Mouse (Mus musculus) MEL (cell line): Measurements from ENCODE around the gene Fign. TPM values are rescaled to one million over a fixed set of nuclear protein-coding genes. Genes with fewer than 3 reads are reported as not detected.

ENCODE experiments used
- DNase-seq: peaks from one replicate; pipeline ENCODE4 v3.0.0; 2011; ENCODE audit warnings: low read depth, low spot score
- H3K27ac ChIP-seq: 2 replicates; pipeline ENCODE4 v1.5.1; 2012; ENCODE audit warnings: low read depth, mild to moderate bottlenecking, control low read depth, low read length, moderate library complexity; ENCODE audit not compliant: control insufficient read depth
- H3K27me3 ChIP-seq, 2 experiments: fragments of 150-350 bp in 1 of 2; sonication (generic) in 1 of 2; 2 replicates each; pipeline ENCODE4 v1.6.1; 2012; ENCODE audit warnings: low read length in 2 of 2, mild to moderate bottlenecking in 2 of 2, improper control_type of control experiment in 1 of 2, moderate library complexity in 1 of 2; ENCODE audit not compliant: insufficient read depth in 2 of 2, control insufficient read depth in 1 of 2
- H3K36me3 ChIP-seq, 2 experiments: 2 replicates each; pipeline ENCODE4 v1.6.1; 2012 to 2014; ENCODE audit warnings: low read length in 2 of 2, improper control_type of control experiment in 1 of 2, inconsistent platforms in 1 of 2, mild to moderate bottlenecking in 1 of 2; ENCODE audit not compliant: insufficient read depth in 2 of 2, control insufficient read depth in 1 of 2
- H3K4me1 ChIP-seq, 2 experiments: fragments of 150-350 bp in 1 of 2; sonication (generic) in 1 of 2; 2 replicates each; pipeline ENCODE4 v1.6.1; 2012; ENCODE audit warnings: low read length in 2 of 2, improper control_type of control experiment in 1 of 2, mild to moderate bottlenecking in 1 of 2; ENCODE audit not compliant: insufficient read depth in 2 of 2, control insufficient read depth in 1 of 2
- H3K4me3 ChIP-seq, 2 experiments: fragments of 150-350 bp in 1 of 2; sonication (generic) in 1 of 2; 2 replicates each; pipeline ENCODE4 v1.5.1; 2012; ENCODE audit warnings: low read depth in 2 of 2, low read length in 2 of 2, mild to moderate bottlenecking in 2 of 2, moderate library complexity in 2 of 2, control low read depth in 1 of 2, improper control_type of control experiment in 1 of 2; ENCODE audit not compliant: control insufficient read depth in 1 of 2, insufficient read depth in 1 of 2
- H3K79me2 ChIP-seq: 2 replicates; pipeline ENCODE4 v1.6.1; 2012; ENCODE audit warnings: mild to moderate bottlenecking, low read length, moderate library complexity; ENCODE audit not compliant: control insufficient read depth, poor library complexity, insufficient read depth
- H3K9ac ChIP-seq: 2 replicates; pipeline ENCODE4 v1.6.1; 2012; ENCODE audit warnings: low read depth, mild to moderate bottlenecking, control low read depth, low read length, moderate library complexity; ENCODE audit not compliant: control insufficient read depth, poor library complexity, severe bottlenecking
- H3K9me3 ChIP-seq: fragments of 150-350 bp; sonication (generic); replicated peaks from 2 replicates; pipeline ENCODE4 v1.6.1; 2012; ENCODE audit warnings: mild to moderate bottlenecking, low read length, improper control_type of control experiment, moderate library complexity; ENCODE audit not compliant: insufficient read depth
- BHLHE40 ChIP-seq: IDR thresholded peaks from 2 replicates; pipeline ENCODE4 v1.6.1; 2012; ENCODE audit warnings: low read depth, mild to moderate bottlenecking, inconsistent platforms, low read length, improper control_type of control experiment, borderline replicate concordance
- CHD2 ChIP-seq: IDR thresholded peaks from 2 replicates; pipeline ENCODE4 v1.6.1; 2011; ENCODE audit warnings: low read length, improper control_type of control experiment
- E2F4 ChIP-seq: IDR thresholded peaks from 2 replicates; pipeline ENCODE4 v1.6.1; 2011; ENCODE audit warnings: low read depth, low read length, improper control_type of control experiment, borderline replicate concordance
- EP300 ChIP-seq, 2 experiments: IDR thresholded peaks; 2 replicates each; pipeline ENCODE4 v1.6.1; 2011; ENCODE audit warnings: improper control_type of control experiment in 2 of 2, low read length in 2 of 2, low read depth in 1 of 2, mild to moderate bottlenecking in 1 of 2
- ETS1 ChIP-seq: IDR thresholded peaks from 2 replicates; pipeline ENCODE4 v1.6.1; 2012; ENCODE audit warnings: low read depth, mild to moderate bottlenecking, inconsistent platforms, low read length, improper control_type of control experiment, moderate library complexity
- GABPA ChIP-seq: IDR thresholded peaks from 2 replicates; pipeline ENCODE4 v1.6.1; 2012; ENCODE audit warnings: low read depth, mild to moderate bottlenecking, inconsistent platforms, low read length, improper control_type of control experiment, moderate library complexity
- GATA1 ChIP-seq: IDR thresholded peaks from 2 replicates; pipeline ENCODE4 v1.6.1; 2011; ENCODE audit warnings: low read depth, low read length, improper control_type of control experiment
- HCFC1 ChIP-seq: IDR thresholded peaks from 2 replicates; pipeline ENCODE4 v1.6.1; 2012; ENCODE audit warnings: low read depth, mild to moderate bottlenecking, inconsistent platforms, low read length, improper control_type of control experiment, moderate library complexity
- JUND ChIP-seq: IDR thresholded peaks from 2 replicates; pipeline ENCODE4 v1.6.1; 2011; ENCODE audit warnings: low read depth, mild to moderate bottlenecking, improper control_type of control experiment, low read length
- MAFK ChIP-seq: IDR thresholded peaks from 2 replicates; pipeline ENCODE4 v1.6.1; 2011; ENCODE audit warnings: low read depth, mild to moderate bottlenecking, low read length, improper control_type of control experiment, borderline replicate concordance
- MAX ChIP-seq: IDR thresholded peaks from 2 replicates; pipeline ENCODE4 v1.6.1; 2011; ENCODE audit warnings: low read length, improper control_type of control experiment
- MXI1 ChIP-seq: IDR thresholded peaks from 2 replicates; pipeline ENCODE4 v1.6.1; 2011; ENCODE audit warnings: mild to moderate bottlenecking, low read depth, low read length, improper control_type of control experiment
- MYB ChIP-seq: IDR thresholded peaks from 2 replicates; pipeline ENCODE4 v1.6.1; 2011; ENCODE audit warnings: mild to moderate bottlenecking, low read depth, low read length, improper control_type of control experiment
- NELFE ChIP-seq: IDR thresholded peaks from 2 replicates; pipeline ENCODE4 v1.6.1; 2011; ENCODE audit warnings: low read depth, low read length, improper control_type of control experiment
- NRF1 ChIP-seq: IDR thresholded peaks from 2 replicates; pipeline ENCODE4 v1.6.1; 2014; ENCODE audit warnings: low read depth, mild to moderate bottlenecking, inconsistent platforms, low read length, improper control_type of control experiment, moderate library complexity; ENCODE audit not compliant: poor library complexity, insufficient read depth, severe bottlenecking
- POLR2AphosphoS2 ChIP-seq: IDR thresholded peaks from 2 replicates; pipeline ENCODE4 v1.6.1; 2011; ENCODE audit warnings: low read length, improper control_type of control experiment
- POLR2AphosphoS5 ChIP-seq: IDR thresholded peaks from 2 replicates; pipeline ENCODE4 v1.6.1; 2012; ENCODE audit warnings: low read depth, borderline replicate concordance, mild to moderate bottlenecking, inconsistent platforms, low read length, moderate library complexity, mixed read lengths
- RAD21 ChIP-seq: IDR thresholded peaks from 2 replicates; pipeline ENCODE4 v1.6.1; 2011; ENCODE audit warnings: mild to moderate bottlenecking, low read depth, low read length, improper control_type of control experiment
- SIN3A ChIP-seq: IDR thresholded peaks from 2 replicates; pipeline ENCODE4 v1.6.1; 2012; ENCODE audit warnings: low read length, improper control_type of control experiment, inconsistent platforms
- SMC3 ChIP-seq: IDR thresholded peaks from 2 replicates; pipeline ENCODE4 v1.6.1; 2011; ENCODE audit warnings: low read depth, low read length, improper control_type of control experiment
- TAL1 ChIP-seq: IDR thresholded peaks from 2 replicates; pipeline ENCODE4 v1.6.1; 2012; ENCODE audit warnings: mild to moderate bottlenecking, inconsistent platforms, low read length, moderate library complexity, mixed read lengths
- USF1 ChIP-seq: IDR thresholded peaks from 2 replicates; pipeline ENCODE4 v1.6.1; 2014; ENCODE audit warnings: low read depth, mild to moderate bottlenecking, inconsistent platforms, low read length, improper control_type of control experiment, moderate library complexity
- ZKSCAN1 ChIP-seq: IDR thresholded peaks from 2 replicates; pipeline ENCODE4 v1.6.1; 2012; ENCODE audit warnings: low read depth, mild to moderate bottlenecking, inconsistent platforms, low read length, improper control_type of control experiment, moderate library complexity
- ZMIZ1 ChIP-seq: IDR thresholded peaks from 2 replicates; pipeline ENCODE4 v1.6.1; 2012; ENCODE audit warnings: low read depth, mild to moderate bottlenecking, inconsistent platforms, low read length, improper control_type of control experiment, moderate library complexity
- ZNF384 ChIP-seq: IDR thresholded peaks from 2 replicates; pipeline ENCODE4 v1.6.1; 2012; ENCODE audit warnings: low read depth, mild to moderate bottlenecking, inconsistent platforms, low read length, improper control_type of control experiment
- polyA plus RNA-seq, 2 experiments: library from polyadenylated mRNA; stranded (reverse) in 1 of 2; unstranded in 1 of 2; fragments of >175 nt in 1 of 2; fragments of >200 nt in 1 of 2; gene quantifications; 2 replicates each; pipeline versions ENCODE4 v1.2.1 to v1.2.4; 2012; ENCODE audit warnings: low replicate concordance in 2 of 2, low read depth in 1 of 2; ENCODE audit not compliant: insufficient read length in 2 of 2, insufficient read depth in 1 of 2, missing spikeins in 1 of 2
- total RNA-seq: library from RNA; depleted of rRNA; stranded (reverse); fragments of 300-350 nt; gene quantifications from 2 replicates; pipeline ENCODE4 v1.2.3, GENCODE M21; 2012

Gene Fign
- total and polyA plus RNA-seq, 3 experiments: not detected

- H3K9ac ChIP-seq: no peak overlapping the region
- DNase-seq: no peak
- no peaks in the 10 kb centered on the region for H3K27me3 ChIP-seq
- H3K79me2 ChIP-seq: no peaks in the 10 kb centered on the region
- TF ChIP-seq POLR2AphosphoS2 (no peak), ZNF384 (no peak), MYB (no peak), SIN3A (no peak), E2F4 (no peak), ZMIZ1 (no peak), SMC3 (no peak), MXI1 (no peak), MAX (no peak), TAL1 (no peak), GABPA (no peak), CHD2 (no peak), JUND (no peak), GATA1 (no peak), EP300 (IDR thresholded peaks at IDR 0.05; ENCODE audit: low read depth in 1 of 2, low read length in 2 of 2) (no peak), POLR2AphosphoS5 (no peak), NELFE (no peak)
- H3K4me1 ChIP-seq: no peaks in the 10 kb centered on the region
- no peaks in the 10 kb centered on the region for H3K9me3 ChIP-seq
- H3K36me3 ChIP-seq: no peaks in the 10 kb centered on the region
- no peak overlapping the region for H3K27ac ChIP-seq
- H3K4me3 ChIP-seq: no peak overlapping the region
Observed at GRCm38 (mm10) chr2:64077846-64078245, 20.0 kb downstream of the Fign start.

- Histone ChIP-seq H3K9ac (no peak overlapping the region), H3K9me3 (no peaks in the 10 kb centered on the region), H3K79me2 (no peaks in the 10 kb centered on the region), H3K4me1 (no peaks in the 10 kb centered on the region), H3K27me3 (no peaks in the 10 kb centered on the region), H3K36me3 (no peaks in the 10 kb centered on the region), H3K4me3 (no peak overlapping the region), H3K27ac (no peak overlapping the region)
- no peak for DNase-seq
- TF ChIP-seq ZNF384 (no peak), MAFK (no peak), BHLHE40 (no peak), ETS1 (no peak), RAD21 (no peak), POLR2AphosphoS2 (no peak), HCFC1 (no peak), MAX (no peak), ZKSCAN1 (no peak), NRF1 (no peak), GATA1 (no peak), USF1 (no peak)
Observed at GRCm38 (mm10) chr2:64075873-64076272, 22.0 kb downstream of the Fign start.
